ENCODE assay signal across 8 mouse cellular contexts in the genomic region with DNA sequence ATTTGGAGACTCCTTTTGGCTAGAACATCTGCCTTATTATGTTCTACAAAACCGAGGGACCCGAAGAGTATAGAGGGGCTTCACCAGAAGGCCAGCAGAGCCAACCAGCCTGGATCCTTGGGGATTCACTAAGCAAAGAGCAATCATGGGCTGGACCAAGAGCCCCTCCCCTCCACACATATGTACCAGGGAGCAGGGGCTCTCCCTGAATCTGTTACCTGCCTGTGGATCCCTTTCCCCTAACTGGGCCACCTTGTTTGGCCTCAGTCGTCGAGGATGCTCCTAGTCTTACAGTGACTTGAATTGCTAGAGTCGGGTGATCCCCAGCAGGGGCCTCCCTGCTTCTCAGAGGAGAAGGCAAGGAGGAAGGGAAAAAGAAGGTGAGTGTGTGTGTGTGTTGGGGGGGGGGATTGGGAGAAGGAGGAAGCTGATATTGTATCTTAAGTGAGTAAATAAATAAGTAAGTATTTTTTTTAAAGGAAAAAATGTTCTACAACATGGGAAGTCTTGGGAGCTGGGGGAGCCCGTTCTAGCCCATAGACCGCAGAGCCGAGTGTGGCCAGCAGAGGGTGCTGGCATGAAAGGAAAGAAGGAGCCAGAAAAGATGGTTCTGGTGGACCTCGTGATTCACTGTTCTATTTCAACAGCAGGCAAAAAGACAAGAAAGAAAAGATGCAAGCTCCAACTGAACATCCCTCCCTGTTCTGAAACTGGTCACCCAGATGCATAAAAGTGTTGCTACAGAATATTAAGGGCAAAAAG. TPM values are rescaled to one million over a fixed set of nuclear protein-coding genes. Genes with fewer than 3 reads are reported as not detected.
A peak's percentile ranks its signal among the peaks of the same experiment; 100 is the strongest.
DNase-seq lines count a peak whose midpoint lies in the region; ATAC-seq and TF ChIP-seq lines count a peak whose summit lies in the region.

No protein-coding gene starts in this region.

- 0 out of 2 replicates have a peak, but pooled peaks have one; percentile 49 for ATAC-seq in midbrain, embryonic 12.5 days (ENCODE audit: low FRiP score, low read depth)
- no peak for ATAC-seq in midbrain, embryonic 13.5 days

- no peaks in the 10 kb centered on the region for H3K36me3 ChIP-seq in midbrain, embryonic 12.5 days
- no peaks in the 10 kb centered on the region for H3K36me3 ChIP-seq in midbrain, embryonic 13.5 days

- H3K4me2 ChIP-seq in midbrain, embryonic 12.5 days (replicated peaks), result no peak overlapping the region
- H3K4me2 ChIP-seq in midbrain, embryonic 13.5 days (replicated peaks), result no peak overlapping the region

- peak; percentile 28 to 46 for DNase-seq in cerebellum, adult 2 months
- peak; percentile 66 for DNase-seq in frontal cortex, postnatal 25 days (ENCODE audit: low spot score in 2 of 2)
- DNase-seq in kidney, adult 18-20 months, result peak; percentile 74
- peak; percentile 68 for DNase-seq in left cerebral cortex, postnatal 4 days
- DNase-seq in ovary, postnatal 14 days (ENCODE audit: low spot score), result peak; percentile 77
- DNase-seq in thymus, postnatal 25 days, result peak; percentile 51

- no peaks in the 10 kb centered on the region for H3K27me3 ChIP-seq in midbrain, embryonic 12.5 days
- no peaks in the 10 kb centered on the region for H3K27me3 ChIP-seq in midbrain, embryonic 13.5 days
- H3K27me3 ChIP-seq in cerebellum, adult 2 months (ENCODE audit: control insufficient read depth, insufficient read depth, low read length), result no peaks in the 10 kb centered on the region

- H3K4me3 ChIP-seq in midbrain, embryonic 12.5 days, result no peak overlapping the region
- no peak overlapping the region for H3K4me3 ChIP-seq in midbrain, embryonic 13.5 days (replicated peaks)
- H3K4me3 ChIP-seq in cerebellum, adult 2 months (replicated peaks; ENCODE audit: insufficient read depth, low read depth, low read length), result no peak overlapping the region

- H3K9me3 ChIP-seq in midbrain, embryonic 12.5 days, result no peaks in the 10 kb centered on the region
- H3K9me3 ChIP-seq in midbrain, embryonic 13.5 days, result no peaks in the 10 kb centered on the region

- no peak for TF ChIP-seq POLR2A in cerebellum, adult 2 months (IDR thresholded peaks at IDR 0.05; ENCODE audit: borderline replicate concordance, insufficient read depth, low read length)

- WGBS in midbrain, embryonic 12.5 days, result 31% methylated on average over 9 of the region's 9 CpGs
- WGBS in midbrain, embryonic 13.5 days, result 33% methylated on average over 9 of the region's 9 CpGs
- WGBS in cerebellum, adult 2 months, result 26% methylated on average over 9 of the region's 9 CpGs

- TF ChIP-seq CTCF in cerebellum, adult 2 months (IDR thresholded peaks at IDR 0.05; ENCODE audit: borderline replicate concordance, insufficient read depth, low read depth, low read length), result peak; percentile 67

- intact Hi-C loops in left cerebral cortex, postnatal 4 days (cut with DNase I), result no loop called here

- H3K4me1 ChIP-seq in midbrain, embryonic 12.5 days, result no peaks in the 10 kb centered on the region
- H3K4me1 ChIP-seq in midbrain, embryonic 13.5 days (replicated peaks), result no peaks in the 10 kb centered on the region
- no peaks in the 10 kb centered on the region for H3K4me1 ChIP-seq in cerebellum, adult 2 months (ENCODE audit: control insufficient read depth, insufficient read depth, low read length)

- H3K27ac ChIP-seq in midbrain, embryonic 12.5 days (replicated peaks), result no peak overlapping the region
- no peak overlapping the region for H3K27ac ChIP-seq in midbrain, embryonic 13.5 days
- no peak overlapping the region for H3K27ac ChIP-seq in cerebellum, adult 2 months (ENCODE audit: insufficient read depth, low read length)

- H3K9ac ChIP-seq in midbrain, embryonic 12.5 days (replicated peaks), result no peak overlapping the region
- no peak overlapping the region for H3K9ac ChIP-seq in midbrain, embryonic 13.5 days (replicated peaks)

RNA-seq across cellular contexts. Expression of a gene that starts 7.8 kb away (rescaled TPM):
- polyA plus RNA-seq in midbrain, embryonic 12.5 days (2016; fragmentation: Nextera tagmentation; extraction: Ambion mirVana), result 16.4 and 34.9 TPM in 2 replicates
- 4.7 and 7.3 TPM in 2 replicates for polyA plus RNA-seq in midbrain, embryonic 13.5 days (2015; fragmentation: Nextera tagmentation; extraction: Ambion mirVana)
- 1.0 and 1.1 TPM in 2 replicates for polyA plus RNA-seq in cerebellum, adult 2 months (2012; rRNA removed)
- total RNA-seq in left cerebral cortex, postnatal 4 days (2021), result 10 to 100 TPM in 1 of 2 experiments, 1 to 10 TPM in 1; 9.6 to 11.3 TPM
